Mouse (Mus musculus): Measurements from ENCODE around the gene Atp2b2. TPM values are rescaled to one million over a fixed set of nuclear protein-coding genes. Genes with fewer than 3 reads are reported as not detected.

Gene Atp2b2
- polyA plus RNA-seq, 1 experiment from 2014 or later, result 0.78 TPM

- Histone ChIP-seq H3K4me3 (ENCODE audit: low read length) (no peak overlapping the region), H3K9ac (ENCODE audit: low read depth, low read length) (no peak overlapping the region), H3K27me3 (replicated peaks; ENCODE audit: control insufficient read depth, insufficient read depth, low read length) (no peaks in the 10 kb centered on the region; the same call in 1 of the 2 replicates), H3K9me3 (ENCODE audit: control insufficient read depth, low read length) (no peaks in the 10 kb centered on the region), H3K27ac (ENCODE audit: low read length) (no peak overlapping the region), H3K4me1 (ENCODE audit: control insufficient read depth, insufficient read depth, low read length) (no peaks in the 10 kb centered on the region), H3K4me2 (ENCODE audit: low read depth, low read length) (no peak overlapping the region), H3K36me3 (ENCODE audit: control insufficient read depth, insufficient read depth, low read length) (no peaks in the 10 kb centered on the region)
- 70% methylated on average over 8 of the region's 8 CpGs for WGBS
- ATAC-seq, result no peak
These were observed 9.6 kb downstream of the Atp2b2 start for GRCm38 (mm10) chr6:114032822-114033221.

DNA sequence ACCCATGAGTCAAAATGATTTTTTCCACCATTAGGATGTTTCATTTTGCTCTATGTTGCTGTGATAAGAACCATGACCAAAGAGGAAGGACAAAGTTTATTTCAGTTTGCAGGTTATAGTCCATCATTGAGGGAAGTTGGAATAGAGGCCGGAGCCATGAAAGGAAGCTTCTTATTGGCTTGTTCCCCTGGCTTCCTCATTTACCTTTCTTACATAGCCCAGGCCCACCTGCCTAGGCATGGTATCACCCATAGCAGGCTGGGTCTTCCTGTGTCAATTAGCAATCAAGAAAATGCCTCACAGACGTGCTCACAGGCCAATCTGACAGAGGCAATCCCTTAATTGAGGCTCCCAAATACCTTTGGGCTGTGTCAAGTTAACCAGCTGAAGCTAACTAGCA is 18.6 kb downstream of the Atp2b2 start:
- Histone ChIP-seq H3K4me2 (ENCODE audit: low read depth, low read length) (no peak overlapping the region), H3K9me3 (ENCODE audit: control insufficient read depth, low read length) (no peaks in the 10 kb centered on the region), H3K36me3 (ENCODE audit: control insufficient read depth, insufficient read depth, low read length) (no peaks in the 10 kb centered on the region), H3K27ac (ENCODE audit: low read length) (no peak overlapping the region), H3K27me3 (replicated peaks; ENCODE audit: control insufficient read depth, insufficient read depth, low read length) (no peaks in the 10 kb centered on the region), H3K4me3 (ENCODE audit: low read length) (no peak overlapping the region), H3K9ac (ENCODE audit: low read depth, low read length) (no peak overlapping the region), H3K4me1 (ENCODE audit: control insufficient read depth, insufficient read depth, low read length) (no peaks in the 10 kb centered on the region)
- 52% methylated on average over 2 of the region's 2 CpGs for WGBS
- peak; percentile 82 for ATAC-seq

GRCm38 (mm10) chr6:114022104-114022503 is 20.3 kb downstream of the Atp2b2 start:
- Histone ChIP-seq H3K27ac (ENCODE audit: low read length) (no peak overlapping the region), H3K4me2 (ENCODE audit: low read depth, low read length) (no peak overlapping the region), H3K27me3 (replicated peaks; ENCODE audit: control insufficient read depth, insufficient read depth, low read length) (no peaks in the 10 kb centered on the region), H3K9ac (ENCODE audit: low read depth, low read length) (no peak overlapping the region), H3K36me3 (ENCODE audit: control insufficient read depth, insufficient read depth, low read length) (no peaks in the 10 kb centered on the region), H3K4me3 (ENCODE audit: low read length) (no peak overlapping the region), H3K9me3 (ENCODE audit: control insufficient read depth, low read length) (no peaks in the 10 kb centered on the region), H3K4me1 (ENCODE audit: control insufficient read depth, insufficient read depth, low read length) (no peaks in the 10 kb centered on the region)
- no peak for ATAC-seq
- 77% methylated on average over 9 of the region's 9 CpGs for WGBS

GRCm38 (mm10) chr6:114013801-114014200 is 28.6 kb downstream of the Atp2b2 start:
- Histone ChIP-seq H3K27me3 (replicated peaks; ENCODE audit: control insufficient read depth, insufficient read depth, low read length) (no peaks in the 10 kb centered on the region), H3K27ac (ENCODE audit: low read length) (no peak overlapping the region), H3K9ac (ENCODE audit: low read depth, low read length) (no peak overlapping the region), H3K4me3 (ENCODE audit: low read length) (no peak overlapping the region), H3K9me3 (ENCODE audit: control insufficient read depth, low read length) (no peaks in the 10 kb centered on the region), H3K36me3 (ENCODE audit: control insufficient read depth, insufficient read depth, low read length) (no peaks in the 10 kb centered on the region), H3K4me2 (ENCODE audit: low read depth, low read length) (no peak overlapping the region), H3K4me1 (ENCODE audit: control insufficient read depth, insufficient read depth, low read length) (no peaks in the 10 kb centered on the region)
- no peak for ATAC-seq
- WGBS, result 72% methylated on average over 5 of the region's 5 CpGs

GRCm38 (mm10) chr6:114012834-114013233 is 29.6 kb downstream of the Atp2b2 start:
- peak; percentile 93 for ATAC-seq

DNA sequence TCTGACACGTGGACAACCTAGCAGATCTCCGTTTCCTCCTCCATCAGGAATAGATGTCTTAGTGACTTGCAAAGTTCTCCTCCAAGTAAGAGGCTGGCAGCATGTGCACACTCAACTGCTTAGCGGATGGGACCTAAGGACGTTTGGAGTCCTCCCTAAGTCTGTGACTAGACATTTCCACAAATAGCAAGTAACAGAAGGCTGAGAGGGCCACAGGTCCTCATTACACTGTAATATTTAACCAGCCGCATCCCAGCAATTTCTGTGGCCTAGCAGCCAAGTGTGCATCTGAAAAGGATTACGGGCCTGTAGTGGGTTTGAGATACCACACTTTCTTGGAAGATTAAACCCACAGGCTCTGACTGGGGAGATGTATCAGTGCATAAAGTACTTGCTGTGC is 30.4 kb downstream of the Atp2b2 start:
- Histone ChIP-seq H3K36me3 (ENCODE audit: control insufficient read depth, insufficient read depth, low read length) (no peaks in the 10 kb centered on the region), H3K27me3 (replicated peaks; ENCODE audit: control insufficient read depth, insufficient read depth, low read length) (no peaks in the 10 kb centered on the region), H3K9ac (ENCODE audit: low read depth, low read length) (no peak overlapping the region), H3K4me2 (ENCODE audit: low read depth, low read length) (no peak overlapping the region), H3K4me3 (ENCODE audit: low read length) (no peak overlapping the region), H3K9me3 (ENCODE audit: control insufficient read depth, low read length) (no peaks in the 10 kb centered on the region), H3K27ac (ENCODE audit: low read length) (no peak overlapping the region), H3K4me1 (ENCODE audit: control insufficient read depth, insufficient read depth, low read length) (no peaks in the 10 kb centered on the region)
- 72% methylated on average over 6 of the region's 6 CpGs for WGBS
- no peak for ATAC-seq

More at GRCm38 (mm10) chr6:114012834-114013233, 29.6 kb downstream of the Atp2b2 start:
- H3K27me3 ChIP-seq (replicated peaks; ENCODE audit: control insufficient read depth, insufficient read depth, low read length), result no peaks in the 10 kb centered on the region
- no peak overlapping the region for H3K27ac ChIP-seq (ENCODE audit: low read length)
- H3K9me3 ChIP-seq (ENCODE audit: control insufficient read depth, low read length), result no peaks in the 10 kb centered on the region
- H3K4me1 ChIP-seq (ENCODE audit: control insufficient read depth, insufficient read depth, low read length), result no peaks in the 10 kb centered on the region
- H3K4me2 ChIP-seq (ENCODE audit: low read depth, low read length), result peak overlapping the region; percentile 34
- H3K36me3 ChIP-seq (ENCODE audit: control insufficient read depth, insufficient read depth, low read length), result no peaks in the 10 kb centered on the region
- no peak overlapping the region for H3K4me3 ChIP-seq (ENCODE audit: low read length)
- WGBS, result 6% methylated on average over 9 of the region's 9 CpGs
- H3K9ac ChIP-seq (ENCODE audit: low read depth, low read length), result peak overlapping the region; percentile 45; the same call in 1 of the 2 replicates

DNA sequence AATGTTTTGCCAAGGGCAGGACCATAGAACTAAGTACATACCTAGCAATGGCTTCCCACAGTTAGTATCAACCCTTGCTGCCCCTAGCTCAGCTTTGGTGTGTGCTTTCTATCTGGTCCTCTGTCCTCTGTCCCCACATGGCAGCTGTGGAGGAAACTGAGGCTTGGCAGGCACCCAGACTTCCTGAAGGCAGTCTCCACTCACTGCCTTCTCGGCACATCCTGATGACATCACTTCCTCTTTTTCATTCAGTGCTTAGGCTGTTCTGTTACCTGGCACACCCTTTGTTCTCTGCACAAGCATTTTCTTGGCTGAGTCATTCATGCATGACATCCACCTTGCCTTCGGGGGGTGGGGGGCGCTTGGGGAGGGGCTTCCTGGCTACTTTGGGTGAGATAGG is 38.6 kb downstream of the Atp2b2 start:
- Histone ChIP-seq H3K9me3 (ENCODE audit: control insufficient read depth, low read length) (no peaks in the 10 kb centered on the region), H3K27ac (ENCODE audit: low read length) (no peak overlapping the region), H3K9ac (ENCODE audit: low read depth, low read length) (no peak overlapping the region), H3K36me3 (ENCODE audit: control insufficient read depth, insufficient read depth, low read length) (no peaks in the 10 kb centered on the region), H3K4me1 (ENCODE audit: control insufficient read depth, insufficient read depth, low read length) (no peaks in the 10 kb centered on the region), H3K4me3 (ENCODE audit: low read length) (no peak overlapping the region), H3K4me2 (ENCODE audit: low read depth, low read length) (no peak overlapping the region), H3K27me3 (replicated peaks; ENCODE audit: control insufficient read depth, insufficient read depth, low read length) (no peaks in the 10 kb centered on the region)
- ATAC-seq, result no peak
- 65% methylated on average over 3 of the region's 3 CpGs for WGBS

DNA sequence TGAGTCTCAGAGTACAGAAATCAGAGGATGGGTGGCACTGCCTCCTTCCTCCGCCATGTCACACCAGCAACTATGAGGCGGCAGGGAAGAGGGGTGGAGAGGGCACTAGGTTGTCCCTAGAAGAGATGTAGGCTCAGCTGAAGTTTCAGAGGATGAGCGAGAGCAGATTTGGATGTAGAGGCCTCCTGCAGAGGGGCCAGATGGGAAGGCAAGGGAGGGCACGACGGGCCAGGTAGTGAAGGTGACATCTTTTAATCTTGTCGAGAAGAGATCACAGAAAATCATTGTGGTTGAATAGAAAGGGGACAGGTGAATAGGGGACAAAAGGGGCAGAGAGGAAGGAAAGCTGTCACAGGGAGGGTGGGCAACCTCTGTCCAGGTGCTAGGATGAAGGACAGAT is 41.5 kb downstream of the Atp2b2 start:
- no peaks in the 10 kb centered on the region for H3K27me3 ChIP-seq (replicated peaks; ENCODE audit: control insufficient read depth, insufficient read depth, low read length)
- WGBS, result 77% methylated on average over 6 of the region's 6 CpGs
- H3K4me2 ChIP-seq (ENCODE audit: low read depth, low read length), result no peak overlapping the region
- no peak for ATAC-seq
- H3K36me3 ChIP-seq (ENCODE audit: control insufficient read depth, insufficient read depth, low read length), result no peaks in the 10 kb centered on the region
- no peaks in the 10 kb centered on the region for H3K4me1 ChIP-seq (ENCODE audit: control insufficient read depth, insufficient read depth, low read length)
- H3K4me3 ChIP-seq (ENCODE audit: low read length), result no peak overlapping the region
- no peak overlapping the region for H3K27ac ChIP-seq (ENCODE audit: low read length)
- no peaks in the 10 kb centered on the region for H3K9me3 ChIP-seq (ENCODE audit: control insufficient read depth, low read length)
- H3K9ac ChIP-seq (ENCODE audit: low read depth, low read length), result no peak overlapping the region

GRCm38 (mm10) chr6:114000304-114000703 is 42.1 kb downstream of the Atp2b2 start:
- H3K27ac ChIP-seq (ENCODE audit: low read length), result no peak overlapping the region
- 48% methylated on average over 7 of the region's 7 CpGs for WGBS
- no peaks in the 10 kb centered on the region for H3K4me1 ChIP-seq (ENCODE audit: control insufficient read depth, insufficient read depth, low read length)
- H3K9me3 ChIP-seq (ENCODE audit: control insufficient read depth, low read length), result no peaks in the 10 kb centered on the region
- no peaks in the 10 kb centered on the region for H3K27me3 ChIP-seq (replicated peaks; ENCODE audit: control insufficient read depth, insufficient read depth, low read length)
- ATAC-seq, result no peak
- no peak overlapping the region for H3K4me3 ChIP-seq (ENCODE audit: low read length)
- H3K36me3 ChIP-seq (ENCODE audit: control insufficient read depth, insufficient read depth, low read length), result no peaks in the 10 kb centered on the region
- H3K4me2 ChIP-seq (ENCODE audit: low read depth, low read length), result no peak overlapping the region
- H3K9ac ChIP-seq (ENCODE audit: low read depth, low read length), result no peak overlapping the region

DNA sequence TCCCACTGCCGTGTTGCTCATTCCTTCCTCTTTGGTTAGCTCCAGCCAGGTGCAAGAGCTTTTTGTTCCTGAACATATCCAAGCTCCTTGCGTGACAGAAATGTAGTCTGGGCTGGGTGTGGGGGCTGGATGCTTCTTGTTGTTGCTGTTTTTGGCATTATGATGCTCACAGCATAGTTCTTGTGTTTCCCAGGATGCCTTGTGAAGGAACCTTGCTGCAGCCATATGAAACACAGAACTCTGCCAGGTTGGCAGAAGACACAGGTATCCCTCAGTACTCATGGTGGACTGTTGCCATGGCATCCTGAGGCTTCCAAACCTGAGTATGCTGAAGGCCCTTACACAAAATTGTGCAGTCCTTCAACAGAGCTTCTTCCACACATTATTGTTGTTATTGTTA is 44.0 kb downstream of the Atp2b2 start:
- Histone ChIP-seq H3K4me2 (ENCODE audit: low read depth, low read length) (no peak overlapping the region), H3K27ac (ENCODE audit: low read length) (no peak overlapping the region), H3K9ac (ENCODE audit: low read depth, low read length) (no peak overlapping the region), H3K9me3 (ENCODE audit: control insufficient read depth, low read length) (no peaks in the 10 kb centered on the region), H3K27me3 (replicated peaks; ENCODE audit: control insufficient read depth, insufficient read depth, low read length) (no peaks in the 10 kb centered on the region), H3K4me3 (ENCODE audit: low read length) (no peak overlapping the region), H3K36me3 (ENCODE audit: control insufficient read depth, insufficient read depth, low read length) (no peaks in the 10 kb centered on the region), H3K4me1 (ENCODE audit: control insufficient read depth, insufficient read depth, low read length) (no peaks in the 10 kb centered on the region)
- ATAC-seq, result no peak
- 80% methylated on average over 2 of the region's 2 CpGs for WGBS
